Mouse (Mus musculus): ENCODE measurements around the gene Akr1a1. TPM values are rescaled to one million over a fixed set of nuclear protein-coding genes. Genes with fewer than 3 reads are reported as not detected.
"Not testable (repeated sequence)": the region's sequence is repeated elsewhere in the genome, so short reads cannot be mapped to it uniquely, and the experiment has no call there.

The Akr1a1 gene
- total RNA-seq, 2 experiments from 2014 or later: 315 to 333 TPM

GRCm38 (mm10) chr4:116661998-116662397 lies 10.5 kb upstream of the Akr1a1 start:
- intact Hi-C loops (cut with DNase I): no loop called here
- DNase-seq: no peak

GRCm38 (mm10) chr4:116660829-116661228 lies 9.3 kb upstream of the Akr1a1 start:
- intact Hi-C loops (cut with DNase I): no loop called here
- no peak for DNase-seq

- DNase-seq; intact Hi-C loops (cut with DNase I): not testable (repeated sequence)
These were observed 8.4 kb upstream of the Akr1a1 start for GRCm38 (mm10) chr4:116659916-116660315.

GRCm38 (mm10) chr4:116659474-116659873 lies 8.0 kb upstream of the Akr1a1 start:
- intact Hi-C loops (cut with DNase I): no loop called here
- DNase-seq: peak in 1 of 2 experiments; percentile 31

GRCm38 (mm10) chr4:116657971-116658370 lies 6.5 kb upstream of the Akr1a1 start:
- intact Hi-C loops (cut with DNase I): no loop called here

GRCm38 (mm10) chr4:116655658-116656057 lies 4.2 kb upstream of the Akr1a1 start:
- DNase-seq: no peak

More at GRCm38 (mm10) chr4:116657971-116658370, 6.5 kb upstream of the Akr1a1 start:
- DNase-seq: no peak

GRCm38 (mm10) chr4:116655100-116655499 lies 3.6 kb upstream of the Akr1a1 start:
- intact Hi-C loops (cut with DNase I): no loop called here
- no peak for DNase-seq

More at GRCm38 (mm10) chr4:116655658-116656057, 4.2 kb upstream of the Akr1a1 start:
- intact Hi-C loops (cut with DNase I): no loop called here

- DNase-seq: no peak
- intact Hi-C loops (cut with DNase I): loop anchor here (5.0 kb wide), 1 partner anchor 34 kb away; the partner anchor contains the start of gene Prdx1
These were observed 1.7 kb upstream of the Akr1a1 start for GRCm38 (mm10) chr4:116653228-116653627.

- DNase-seq: no peak
- intact Hi-C loops (cut with DNase I): loop anchor here (5.0 kb wide), 1 partner anchor 36 kb away; the partner anchor contains the start of gene Prdx1
These were observed 286 bp upstream of the Akr1a1 start for GRCm38 (mm10) chr4:116651797-116652135.

GRCm38 (mm10) chr4:116650365-116650764 lies 1.1 kb downstream of the Akr1a1 start:
- no peak for DNase-seq
- intact Hi-C loops (cut with DNase I): loop anchor here (5.0 kb wide), 1 partner anchor 37 kb away; the partner anchor contains the start of gene Prdx1

- intact Hi-C loops (cut with DNase I): loop anchor here (5.0 kb wide), 1 partner anchor 53 kb away; no protein-coding TSS in a partner anchor
- no peak for DNase-seq
These were observed 2.1 kb downstream of the Akr1a1 start for GRCm38 (mm10) chr4:116649411-116649810.

- no peak for DNase-seq
- intact Hi-C loops (cut with DNase I): loop anchor here (5.0 kb wide), 1 partner anchor 57 kb away; no protein-coding TSS in a partner anchor
These were observed 5.9 kb downstream of the Akr1a1 start for GRCm38 (mm10) chr4:116645624-116646023.

GRCm38 (mm10) chr4:116644326-116644725 lies 7.2 kb downstream of the Akr1a1 start:
- DNase-seq: peak in 1 of 2 experiments; percentile 46
- intact Hi-C loops (cut with DNase I): no loop called here

- intact Hi-C loops (cut with DNase I): no loop called here
- no peak for DNase-seq
These were observed 9.4 kb downstream of the Akr1a1 start for GRCm38 (mm10) chr4:116642071-116642470.

- no peak for DNase-seq
These were observed 12.7 kb downstream of the Akr1a1 start for GRCm38 (mm10) chr4:116638821-116639220.

GRCm38 (mm10) chr4:116635197-116635596 lies 16.3 kb downstream of the Akr1a1 start:
- no peak for DNase-seq
- intact Hi-C loops (cut with DNase I): no loop called here

More at GRCm38 (mm10) chr4:116638821-116639220, 12.7 kb downstream of the Akr1a1 start:
- intact Hi-C loops (cut with DNase I): no loop called here

- intact Hi-C loops (cut with DNase I): no loop called here
These were observed 23.5 kb downstream of the Akr1a1 start, which contains the start of gene Nasp for GRCm38 (mm10) chr4:116627722-116628662. Gene Nasp, minus strand, starts transcription at chr4:116627941.

GRCm38 (mm10) chr4:116627359-116627716 lies 24.1 kb downstream of the Akr1a1 start:
- intact Hi-C loops (cut with DNase I): no loop called here

More at GRCm38 (mm10) chr4:116627722-116628662, 23.5 kb downstream of the Akr1a1 start, which contains the start of gene Nasp:
- DNase-seq: peak; percentile 75 to 83

GRCm38 (mm10) chr4:116626658-116627358 lies 24.7 kb downstream of the Akr1a1 start:
- DNase-seq: peak; percentile 81 to 85
- intact Hi-C loops (cut with DNase I): no loop called here

More at GRCm38 (mm10) chr4:116627359-116627716, 24.1 kb downstream of the Akr1a1 start:
- peak; percentile 89 to 93 for DNase-seq

- intact Hi-C loops (cut with DNase I): no loop called here
- DNase-seq: no peak
These were observed 26.6 kb downstream of the Akr1a1 start for GRCm38 (mm10) chr4:116624831-116625230.

- no peak for DNase-seq
- intact Hi-C loops (cut with DNase I): no loop called here
These were observed 36.2 kb downstream of the Akr1a1 start for GRCm38 (mm10) chr4:116615237-116615636.

Data from heart, postnatal 14 days (tissue).